Mouse (Mus musculus) liver, embryonic 14.5 days (tissue): ENCODE measurements at regions not wholly inside any gene's neighbourhood (a gene's known extent, or its start where the extent isn't known, plus 50 kb on each side); places are given as distances from the start of the nearest gene placed in this dataset.

Source experiments
- ATAC-seq: fragments of 200-750 bp; cut with Nextera tagmentation; 2 replicates; pipeline ENCODE4 v1.8.0; 2017; ENCODE audit warnings: moderate number of reproducible peaks, mild to moderate bottlenecking, moderate library complexity; ENCODE audit not compliant: insufficient read depth
- DNase-seq, 3 experiments: peaks; one replicate each; pipeline ENCODE4 v3.0.0-alpha.2; 2012 to 2013; ENCODE audit warnings: low read depth in 3 of 3, low spot score in 3 of 3
- H3K27ac ChIP-seq: fragments of 300-500 bp; sonication (generic); 2 replicates; pipeline ENCODE4 v1.5.1; 2014; ENCODE audit warnings: moderate library complexity, mild to moderate bottlenecking, control low read depth, inconsistent platforms
- H3K27me3 ChIP-seq: fragments of 300-500 bp; sonication (generic); 2 replicates; pipeline ENCODE4 v1.6.1; 2014; ENCODE audit warnings: mild to moderate bottlenecking, low read length, moderate library complexity; ENCODE audit not compliant: control insufficient read depth, insufficient read depth
- H3K36me3 ChIP-seq: fragments of 300-500 bp; sonication (generic); replicated peaks from 2 replicates; pipeline ENCODE4 v1.6.1; 2014; ENCODE audit warnings: low read depth; ENCODE audit not compliant: control insufficient read depth, insufficient read depth
- H3K4me1 ChIP-seq, 2 experiments: fragments of 200-500 bp in 1 of 2; fragments of 300-500 bp in 1 of 2; sonication (generic) in 1 of 2; replicated peaks; 2 replicates each; pipeline ENCODE4 v1.6.1; 2012 to 2014; ENCODE audit warnings: antibody characterized with exemption in 1 of 2, inconsistent platforms in 1 of 2, low read length in 1 of 2; ENCODE audit not compliant: control insufficient read depth in 2 of 2, insufficient read depth in 2 of 2
- H3K4me2 ChIP-seq: fragments of 300-500 bp; sonication (generic); 2 replicates; pipeline ENCODE4 v1.6.1; 2014; ENCODE audit warnings: low read depth, mild to moderate bottlenecking, control low read depth, moderate library complexity
- H3K4me3 ChIP-seq, 2 experiments: fragments of 200-500 bp in 1 of 2; fragments of 300-500 bp in 1 of 2; sonication (generic) in 1 of 2; 2 replicates each; pipeline ENCODE4 v1.5.1; 2012 to 2014; ENCODE audit warnings: low read depth in 2 of 2, low read length in 2 of 2, mild to moderate bottlenecking in 2 of 2, control low read depth in 1 of 2, inconsistent platforms in 1 of 2, moderate library complexity in 1 of 2; ENCODE audit not compliant: insufficient read depth in 1 of 2
- H3K9ac ChIP-seq: fragments of 300-500 bp; sonication (generic); replicated peaks from 2 replicates; pipeline ENCODE4 v1.6.1; 2014; ENCODE audit warnings: mild to moderate bottlenecking, control low read depth, moderate library complexity
- H3K9me3 ChIP-seq: fragments of 300-500 bp; sonication (generic); 2 replicates; pipeline ENCODE4 v1.6.1; 2016; ENCODE audit warnings: low read length, mixed read lengths; ENCODE audit not compliant: control insufficient read depth
- CTCF ChIP-seq: IDR thresholded peaks from 2 replicates; pipeline ENCODE4 v1.5.1; 2016; ENCODE audit warnings: antibody characterized with exemption, low read depth, control low read depth
- EP300 ChIP-seq: IDR thresholded peaks from 2 replicates; pipeline ENCODE4 v1.6.1; 2016; ENCODE audit warnings: antibody characterized with exemption, low read depth
- WGBS: fragments of 180-500 bp; shearing (Covaris S2); extraction: QIAGEN DNeasy Blood & Tissue Kit; methylation state at CpG from one replicate; pipeline ENCODE4 v1.1.7; 2014; ENCODE audit not compliant: insufficient replicate concordance; 5-methylcytosine and 5-hydroxymethylcytosine counted together

DNA sequence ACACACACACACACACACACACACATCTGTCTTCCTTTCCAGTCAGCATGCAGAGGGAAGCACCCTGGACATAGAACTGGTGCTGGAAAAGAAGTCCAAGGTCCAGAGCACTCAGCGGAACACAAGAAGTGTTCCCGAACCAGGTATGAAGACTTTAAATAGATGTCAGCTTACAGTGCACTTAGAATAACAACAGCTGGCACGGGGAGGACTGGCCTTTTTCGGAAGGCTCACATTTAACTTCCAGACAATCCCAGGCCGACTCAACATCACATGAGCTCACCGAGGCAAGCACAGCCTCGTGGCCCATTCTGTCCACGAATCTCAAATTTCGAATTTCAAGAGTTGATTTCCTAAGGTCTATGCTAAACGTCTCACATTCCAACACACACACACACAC is 70.9 kb upstream of the Slc25a33 start:
- no peaks in the 10 kb centered on the region for H3K27me3 ChIP-seq
- H3K4me2 ChIP-seq = no peak overlapping the region
- TF ChIP-seq EP300 (no peak), CTCF (no peak)
- no peak for DNase-seq
- 70% methylated on average over 10 of the region's 10 CpGs for WGBS
- no peak overlapping the region for H3K4me3 ChIP-seq
- H3K9me3 ChIP-seq = no peaks in the 10 kb centered on the region
- no peak for ATAC-seq
- no peak overlapping the region for H3K9ac ChIP-seq
- no peaks in the 10 kb centered on the region for H3K4me1 ChIP-seq
- H3K27ac ChIP-seq = no peak overlapping the region
- H3K36me3 ChIP-seq = no peaks in the 10 kb centered on the region

DNA sequence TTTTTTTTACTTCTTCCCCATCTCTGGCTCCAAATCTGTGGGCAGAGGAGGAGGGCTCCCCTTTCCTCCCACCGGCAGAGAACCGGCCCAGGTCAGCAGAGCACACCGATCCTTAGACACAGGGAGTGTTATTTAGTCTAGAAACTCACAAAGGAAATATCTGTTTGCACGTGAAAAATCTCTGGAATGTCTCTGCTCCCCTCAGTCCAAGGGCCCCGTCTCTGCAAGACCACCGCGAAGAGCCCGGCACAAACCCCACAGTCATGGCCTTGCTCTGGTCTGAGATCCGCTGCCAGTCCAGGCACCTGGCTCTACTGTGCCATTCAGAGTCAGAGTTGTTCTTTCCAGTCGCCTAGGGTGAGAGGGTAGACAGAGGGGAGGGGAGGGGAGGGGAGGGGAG is 69.7 kb upstream of the Slc25a33 start:
- Histone ChIP-seq H3K27ac (no peak overlapping the region), H3K9me3 (no peaks in the 10 kb centered on the region), H3K27me3 (no peaks in the 10 kb centered on the region), H3K4me1 (no peaks in the 10 kb centered on the region), H3K36me3 (no peaks in the 10 kb centered on the region), H3K4me2 (no peak overlapping the region), H3K4me3 (no peak overlapping the region), H3K9ac (no peak overlapping the region)
- WGBS = 52% methylated on average over 10 of the region's 10 CpGs
- no peak for DNase-seq
- no peak for TF ChIP-seq EP300
- TF ChIP-seq CTCF = no peak
- no peak for ATAC-seq

DNA sequence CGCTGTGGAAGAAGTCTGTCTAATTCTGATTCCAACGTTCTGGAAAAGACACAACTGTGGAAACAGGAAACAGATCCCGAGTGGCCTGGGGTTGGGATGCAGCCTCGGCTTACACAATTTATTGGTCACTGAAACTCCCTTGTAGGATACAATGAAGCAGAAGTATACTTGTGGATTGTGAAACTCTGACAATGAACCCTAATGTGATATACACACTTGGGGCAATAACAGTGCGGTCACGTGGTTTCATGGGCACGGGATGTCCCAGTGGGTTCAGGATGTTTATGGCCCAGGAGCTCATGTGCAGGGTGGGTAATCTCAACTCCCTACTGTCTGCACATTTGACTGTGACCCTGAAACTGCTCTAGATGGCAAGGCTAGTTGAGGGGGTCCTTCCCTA is 68.8 kb upstream of the Slc25a33 start:
- no peak overlapping the region for H3K4me3 ChIP-seq
- TF ChIP-seq EP300 = no peak
- TF ChIP-seq CTCF = no peak
- no peak overlapping the region for H3K27ac ChIP-seq
- no peaks in the 10 kb centered on the region for H3K4me1 ChIP-seq
- ATAC-seq (no peak), DNase-seq (no peak)
- 58% methylated on average over 7 of the region's 7 CpGs for WGBS
- H3K4me2 ChIP-seq = no peak overlapping the region
- H3K9ac ChIP-seq = no peak overlapping the region
- H3K9me3 ChIP-seq = no peaks in the 10 kb centered on the region
- no peaks in the 10 kb centered on the region for H3K27me3 ChIP-seq
- H3K36me3 ChIP-seq = no peaks in the 10 kb centered on the region

- no peak for TF ChIP-seq EP300
- TF ChIP-seq CTCF = peak; percentile 76
- Histone ChIP-seq H3K9ac (no peak overlapping the region), H3K36me3 (no peaks in the 10 kb centered on the region), H3K4me1 (no peaks in the 10 kb centered on the region), H3K4me2 (no peak overlapping the region), H3K4me3 (no peak overlapping the region), H3K27me3 (no peaks in the 10 kb centered on the region), H3K27ac (no peak overlapping the region), H3K9me3 (no peaks in the 10 kb centered on the region)
- 47% methylated on average over 6 of the region's 6 CpGs for WGBS
- ATAC-seq (no peak), DNase-seq (peak in 1 of 3 experiments; percentile 9)
Measured at GRCm38 (mm10) chr4:149841856-149842255, 67.8 kb upstream of the Slc25a33 start.

GRCm38 (mm10) chr4:149840511-149841292 is 66.6 kb upstream of the Slc25a33 start:
- H3K4me2 ChIP-seq = no peak overlapping the region
- no peak overlapping the region for H3K27ac ChIP-seq
- no peaks in the 10 kb centered on the region for H3K9me3 ChIP-seq
- no peaks in the 10 kb centered on the region for H3K36me3 ChIP-seq
- H3K27me3 ChIP-seq = no peaks in the 10 kb centered on the region
- no peak overlapping the region for H3K4me3 ChIP-seq
- no peak for ATAC-seq
- DNase-seq = no peak
- TF ChIP-seq EP300 (no peak), CTCF (no peak)
- H3K9ac ChIP-seq = no peak overlapping the region
- 55% methylated on average over 12 of the region's 12 CpGs for WGBS
- no peaks in the 10 kb centered on the region for H3K4me1 ChIP-seq
